Mouse (Mus musculus) stomach, postnatal 0 days (tissue): ENCODE measurements around the gene Tsc22d1.

Source experiments
- CTCF ChIP-seq: IDR thresholded peaks from 2 replicates; pipeline ENCODE4 v1.5.1; 2016; ENCODE audit warnings: antibody characterized with exemption, low read depth, mild to moderate bottlenecking, moderate library complexity
- EP300 ChIP-seq: optimal IDR thresholded peaks from 2 replicates; pipeline ENCODE3; 2016; ENCODE audit warnings: antibody characterized with exemption

DNA sequence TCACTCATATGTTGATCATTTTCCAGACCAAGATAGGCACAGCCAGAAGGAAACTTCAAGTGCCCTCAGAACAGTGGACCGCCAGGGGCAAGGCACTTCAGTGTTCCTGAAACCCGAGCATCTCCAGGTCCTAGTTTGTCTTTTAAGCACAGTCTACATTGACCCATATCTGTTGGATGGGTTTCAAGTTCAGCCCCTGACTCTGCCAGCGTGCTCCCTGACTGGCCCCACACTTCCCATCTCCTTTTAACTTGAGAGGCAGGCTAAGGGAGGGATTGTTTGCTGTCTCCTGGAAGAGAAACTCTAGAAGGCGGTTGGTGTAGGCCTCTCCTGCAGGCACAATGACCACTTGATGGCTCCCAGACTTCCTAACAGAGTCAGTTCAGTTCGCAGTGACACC is 38.2 kb upstream of the Tsc22d1 start:
- TF ChIP-seq CTCF: no peak
- TF ChIP-seq EP300: no peak
